Mouse (Mus musculus): ENCODE data around the gene Trdmt1. TPM values are rescaled to one million over a fixed set of nuclear protein-coding genes. Genes with fewer than 3 reads are reported as not detected.

The Trdmt1 gene
- polyA plus RNA-seq, 1 experiment from 2014 or later: 11.7 TPM

Other genes with a start within 250 kb of the Trdmt1 start
- gene Cubn, start 52.9 kb downstream of the Trdmt1 start, polyA plus RNA-seq (2014; fragmentation: Nextera tagmentation; extraction: Ambion mirVana): 0.61 and 0.63 TPM in 2 replicates
- 466 and 601 TPM in 2 replicates for gene Vim, start 29.3 kb upstream of the Trdmt1 start, polyA plus RNA-seq (2014; fragmentation: Nextera tagmentation; extraction: Ambion mirVana)
- gene St8sia6, start 249.4 kb upstream of the Trdmt1 start, polyA plus RNA-seq (2014; fragmentation: Nextera tagmentation; extraction: Ambion mirVana): 2.2 and 4.3 TPM in 2 replicates

All from neural tube, embryonic 14.5 days (tissue).